9 mouse cellular contexts compared by ENCODE assay signal in the genomic region with DNA sequence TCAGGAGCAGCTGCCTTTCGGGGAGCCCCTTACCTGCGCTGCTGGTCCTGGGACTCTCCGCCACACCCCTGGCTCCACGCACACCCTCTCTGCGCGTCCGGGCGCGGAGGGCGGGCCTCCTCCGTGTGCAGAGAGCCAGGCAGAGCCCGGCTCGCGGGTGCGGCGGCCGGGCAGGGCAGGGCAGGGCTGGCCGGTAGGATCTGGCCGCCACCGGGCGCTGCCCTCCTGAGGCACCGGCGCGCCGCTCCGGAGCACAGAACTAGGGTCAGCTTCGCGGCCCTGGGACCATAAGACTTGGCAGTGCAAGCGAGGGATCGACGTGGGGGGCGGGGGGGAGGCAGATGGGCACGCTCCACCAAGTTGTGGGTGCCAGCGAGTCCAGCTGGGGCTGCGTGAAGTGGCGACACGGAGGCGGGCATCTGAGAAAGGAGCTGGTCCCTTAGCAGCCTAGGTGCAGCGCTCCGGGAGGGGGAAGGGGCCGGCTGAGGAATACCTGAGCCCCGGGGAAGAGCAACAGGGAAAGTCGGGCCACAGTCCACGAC. TPM values are rescaled to one million over a fixed set of nuclear protein-coding genes. Genes with fewer than 3 reads are reported as not detected.
DNase-seq lines count a peak whose midpoint lies in the region; ATAC-seq and TF ChIP-seq lines count a peak whose summit lies in the region.
"Had no signal": no experiment of that assay in that cellular context is flagged by ENCODE, and none has a peak within 500 bp of the region (broad histone marks: within the 10 kb centered on the region; RNA-seq: fewer than 3 reads in every experiment).

A gene (minus strand): TSS at position 62 of the 542 bp plus-strand sequence.

- peak within 1 kb of the TSS; percentile 61 for H3K4me2 ChIP-seq in forebrain, embryonic 14.5 days (ENCODE audit: low read length)
- H3K4me2 ChIP-seq in liver, postnatal 0 days (ENCODE audit: low read depth, low read length), result peak within 1 kb of the TSS; percentile 72
- peak within 1 kb of the TSS; percentile 63 for H3K4me2 ChIP-seq in stomach, embryonic 14.5 days (replicated peaks; ENCODE audit: low read depth, low read length)

- H3K36me3 ChIP-seq in forebrain, embryonic 14.5 days (ENCODE audit: control insufficient read depth, insufficient read depth, low read length), result no peaks in the 10 kb centered on the region
- H3K36me3 ChIP-seq in liver, postnatal 0 days (replicated peaks; ENCODE audit: insufficient read depth, low read length), result no peaks in the 10 kb centered on the region
- no peaks in the 10 kb centered on the region for H3K36me3 ChIP-seq in stomach, embryonic 14.5 days (ENCODE audit: control insufficient read depth, insufficient read depth, low read length)

- whole genome bisulfite sequencing in forebrain, embryonic 14.5 days, result 4% methylated on average over 42 of the region's 44 CpGs
- WGBS in liver, postnatal 0 days (ENCODE audit: insufficient replicate concordance), result 8% methylated on average over 28 of the region's 44 CpGs
- WGBS in stomach, embryonic 14.5 days, result 3% methylated on average over 44 of the region's 44 CpGs

- no peak for TF ChIP-seq CTCF in liver, postnatal 0 days (IDR thresholded peaks at IDR 0.05; ENCODE audit: low read depth)

- peak; percentile 17 to 34 for DNase-seq in heart, adult 18-20 months
- no peak for DNase-seq in heart, adult 8-10 months (ENCODE audit: low spot score)
- peak; percentile 6 for DNase-seq in forebrain, embryonic 14.5 days (ENCODE audit: low spot score)
- peak; percentile 70 for DNase-seq in kidney, adult 11 months
- peak; percentile 37 for DNase-seq in liver, postnatal 0 days
- DNase-seq in layer of hippocampus, adult 9-10 months (ENCODE audit: low spot score), result no peak

- no peaks in the 10 kb centered on the region for H3K9me3 ChIP-seq in forebrain, embryonic 14.5 days (replicated peaks; ENCODE audit: control insufficient read depth, low read length)
- no peaks in the 10 kb centered on the region for H3K9me3 ChIP-seq in liver, postnatal 0 days (ENCODE audit: low read length)
- H3K9me3 ChIP-seq in stomach, embryonic 14.5 days (ENCODE audit: control insufficient read depth, low read depth, low read length), result no peaks in the 10 kb centered on the region

- no peak for ATAC-seq in forebrain, embryonic 14.5 days
- ATAC-seq in liver, postnatal 0 days, result peak; percentile 63
- peak; percentile 50; the same call in 1 of the 2 replicates for ATAC-seq in stomach, embryonic 14.5 days (ENCODE audit: insufficient number of reproducible peaks, insufficient read depth, low FRiP score, low read depth)
- ATAC-seq in monocyte, adult 5-6 weeks (replicated peaks; ENCODE audit: insufficient number of reproducible peaks, low FRiP score, low TSS enrichment, poor library complexity, severe bottlenecking), result no peak

- H3K27me3 ChIP-seq in forebrain, embryonic 14.5 days (replicated peaks; ENCODE audit: control insufficient read depth, insufficient read depth, low read length), result no peaks in the 10 kb centered on the region
- 0 out of 2 replicates have a peak, but pooled peaks cover 11% of the 10 kb centered on the region for H3K27me3 ChIP-seq in liver, postnatal 0 days (ENCODE audit: insufficient read depth, low read length)
- peaks cover 6% of the 10 kb centered on the region; the same call in 1 of the 2 replicates for H3K27me3 ChIP-seq in stomach, embryonic 14.5 days (ENCODE audit: control insufficient read depth, insufficient read depth, low read length)

- TF ChIP-seq EP300 in liver, postnatal 0 days (IDR thresholded peaks at IDR 0.05; ENCODE audit: low read depth), result no peak

- peak within 1 kb of the TSS; percentile 50 for H3K9ac ChIP-seq in forebrain, embryonic 14.5 days (ENCODE audit: low read length)
- peak within 1 kb of the TSS; percentile 61 for H3K9ac ChIP-seq in liver, postnatal 0 days (replicated peaks)
- H3K9ac ChIP-seq in stomach, embryonic 14.5 days (replicated peaks; ENCODE audit: low read depth, low read length), result peak within 1 kb of the TSS; percentile 38; the same call in 1 of the 2 replicates

- no peak within 1 kb of the TSS for H3K27ac ChIP-seq in forebrain, embryonic 14.5 days (ENCODE audit: low read depth, low read length)
- no peak within 1 kb of the TSS for H3K27ac ChIP-seq in liver, postnatal 0 days (ENCODE audit: low read depth)
- no peak within 1 kb of the TSS for H3K27ac ChIP-seq in stomach, embryonic 14.5 days (ENCODE audit: low read length)

- H3K4me1 ChIP-seq in forebrain, embryonic 14.5 days (ENCODE audit: control insufficient read depth, insufficient read depth, low read length), result peaks cover 3% of the 10 kb centered on the region; the same call in 1 of the 2 replicates
- H3K4me1 ChIP-seq in liver, postnatal 0 days (ENCODE audit: insufficient read depth), result peaks cover 9% of the 10 kb centered on the region; the same call in 1 of the 2 replicates
- peaks cover 6% of the 10 kb centered on the region; the same call in 1 of the 2 replicates for H3K4me1 ChIP-seq in stomach, embryonic 14.5 days (ENCODE audit: control insufficient read depth, insufficient read depth, low read length)

- peak within 1 kb of the TSS; percentile 29 for H3K4me3 ChIP-seq in forebrain, embryonic 14.5 days (ENCODE audit: low read depth, low read length)
- peak within 1 kb of the TSS; percentile 37 for H3K4me3 ChIP-seq in liver, postnatal 0 days (ENCODE audit: low read depth, low read length)
- peak within 1 kb of the TSS; percentile 34 for H3K4me3 ChIP-seq in stomach, embryonic 14.5 days (ENCODE audit: low read depth, low read length)

RNA-seq across cellular contexts. Expression of the gene that starts here (rescaled TPM):
- 10 to 100 TPM in 1 of 2 experiments, 1 to 10 TPM in 1; 5.8 to 10.2 TPM for total RNA-seq in heart, adult 18-20 months (2021)
- total RNA-seq in heart, adult 8-10 months (2022), result 1 to 10 TPM; 3.5 to 8.8 (median 4.3) TPM
- polyA plus RNA-seq in forebrain, embryonic 14.5 days (2014; fragmentation: Nextera tagmentation; extraction: Ambion mirVana), result not detected in 2 replicates
- 0.33 and 0.35 TPM in 2 replicates for polyA plus RNA-seq in liver, postnatal 0 days (2015; fragmentation: Nextera tagmentation; extraction: Ambion mirVana)
- polyA plus RNA-seq in stomach, embryonic 14.5 days (2014; fragmentation: Nextera tagmentation; extraction: Ambion mirVana), result 1.9 and 3.2 TPM in 2 replicates
- 2.5 to 2.7 TPM in 2 of 3 replicates, not detected in the other for total RNA-seq in monocyte, adult 5-6 weeks (2017)
- total RNA-seq: MEL had no signal

Comparison
In these comparisons a context has a peak if more than half of its experiments do, and no peak if none do; other contexts are left out.
1. DNase-seq: peak in heart, adult 18-20 months (2 of 2) and kidney, adult 11 months (single experiment); none in heart, adult 8-10 months (single experiment) and layer of hippocampus, adult 9-10 months (single experiment).
2. Peak in DNase-seq, H3K4me3 ChIP-seq, H3K9ac ChIP-seq and H3K4me2 ChIP-seq in forebrain, embryonic 14.5 days; RNA of the gene not detected or under 1 TPM.
3. Peak in DNase-seq, ATAC-seq, H3K4me3 ChIP-seq, H3K9ac ChIP-seq and H3K4me2 ChIP-seq in liver, postnatal 0 days; RNA of the gene not detected or under 1 TPM.
4. Peak in every context shown above with its lines, with median percentiles within 50 percentile points of each other: H3K4me2 ChIP-seq, H3K4me3 ChIP-seq and H3K9ac ChIP-seq.